ENCODE assay signal across 7 mouse cellular contexts in genomic region chr17:67869731-67870601, GRCm38 (mm10).
DNase-seq lines count a peak whose midpoint lies in the region; ATAC-seq lines count a peak whose summit lies in the region.

No protein-coding gene starts in this region.

- H3K27me3 ChIP-seq in hindbrain, embryonic 13.5 days = no peaks in the 10 kb centered on the region

- no peak overlapping the region for H3K9ac ChIP-seq in hindbrain, embryonic 13.5 days

- peaks cover 11% of the 10 kb centered on the region; the same call in 1 of the 2 replicates for H3K4me1 ChIP-seq in hindbrain, embryonic 13.5 days (replicated peaks)

- no peaks in the 10 kb centered on the region for H3K9me3 ChIP-seq in hindbrain, embryonic 13.5 days

- H3K36me3 ChIP-seq in hindbrain, embryonic 13.5 days = peaks cover 8% of the 10 kb centered on the region; the same call in 1 of the 2 replicates

- 71% methylated on average over 23 of the region's 23 CpGs for WGBS in hindbrain, embryonic 13.5 days

- peak; percentile 77 for DNase-seq in adipocyte (ENCODE audit: low spot score)
- DNase-seq in cerebellum, adult 8-10 months = peak; percentile 39
- peak; percentile 75 for DNase-seq in forelimb bud, embryonic 11.5 days (ENCODE audit: low read depth, low spot score)
- DNase-seq in layer of hippocampus, postnatal 14 days (ENCODE audit: low spot score in 2 of 2) = peak; percentile 68 to 71
- DNase-seq in right cerebral cortex, postnatal 25 days = peak; percentile 62

- ATAC-seq in hindbrain, embryonic 13.5 days (ENCODE audit: low FRiP score) = 0 out of 2 replicates have a peak, but pooled peaks have one; percentile 59
- peak; percentile 66 for ATAC-seq in megakaryocyte, adult 5-6 weeks (ENCODE audit: poor library complexity, severe bottlenecking)

- H3K4me3 ChIP-seq in hindbrain, embryonic 13.5 days = no peak overlapping the region

- no peak overlapping the region for H3K27ac ChIP-seq in hindbrain, embryonic 13.5 days

- no peak overlapping the region for H3K4me2 ChIP-seq in hindbrain, embryonic 13.5 days
